Mouse (Mus musculus): ENCODE measurements at regions not wholly inside any gene's neighbourhood (a gene's known extent, or its start where the extent isn't known, plus 50 kb on each side); places are given as distances from the start of the nearest gene placed in this dataset.

- H3K4me3 ChIP-seq, result no peak overlapping the region
Measured at GRCm38 (mm10) chr17:22673891-22674622, 73.3 kb downstream of the Vmn2r112 start.

More at GRCm38 (mm10) chr17:22673891-22674622, 73.3 kb downstream of the Vmn2r112 start:
- H3K36me3 ChIP-seq (ENCODE audit: control insufficient read depth, insufficient read depth), result no peaks in the 10 kb centered on the region
- TF ChIP-seq TCF12 (IDR thresholded peaks at IDR 0.05; ENCODE audit: insufficient read depth, poor library complexity, severe bottlenecking) (no peak), CEBPB (IDR thresholded peaks at IDR 0.05; ENCODE audit: insufficient read depth, poor library complexity, severe bottlenecking) (no peak), USF1 (IDR thresholded peaks at IDR 0.05; ENCODE audit: low read depth) (no peak), MAX (IDR thresholded peaks at IDR 0.05; ENCODE audit: low read depth) (no peak), TCF3 (IDR thresholded peaks at IDR 0.05; ENCODE audit: insufficient read length, low read depth) (no peak), POLR2A (IDR thresholded peaks at IDR 0.05; ENCODE audit: insufficient read length, low read depth) (no peak), SRF (IDR thresholded peaks at IDR 0.05; ENCODE audit: control insufficient read depth, insufficient read length, low read depth) (no peak), POLR2AphosphoS2 (IDR thresholded peaks at IDR 0.05; ENCODE audit: insufficient read length, low read depth) (no peak), MYOG (IDR thresholded peaks at IDR 0.05; ENCODE audit: control insufficient read depth in 1 of 3, insufficient read depth in 1 of 3, insufficient read length in 2 of 3, low read depth in 2 of 3) (no peak), MYOD1 (IDR thresholded peaks at IDR 0.05; ENCODE audit: control insufficient read depth in 1 of 3, insufficient read length in 2 of 3, low read depth in 2 of 3) (no peak), E2F4 (IDR thresholded peaks at IDR 0.05; ENCODE audit: insufficient read depth) (no peak)
- H3K4me2 ChIP-seq (ENCODE audit: low read depth), result peak overlapping the region; percentile 18
- no peak overlapping the region for H3ac ChIP-seq (ENCODE audit: control insufficient read depth, insufficient read length)
- no peaks in the 10 kb centered on the region for H3K79me2 ChIP-seq (ENCODE audit: control insufficient read depth, insufficient read depth)
- H3K27me3 ChIP-seq (ENCODE audit: control insufficient read depth, insufficient read depth, insufficient read length), result no peaks in the 10 kb centered on the region
